Mouse (Mus musculus) kidney, embryonic 14.5 days (tissue): ENCODE results near the gene Gm28374. TPM values are rescaled to one million over a fixed set of nuclear protein-coding genes. Genes with fewer than 3 reads are reported as not detected.
A peak's percentile ranks its signal among the peaks of the same experiment; 100 is the strongest.

Experiments
- ATAC-seq: fragments of 200-750 bp; cut with Nextera tagmentation; 2 replicates; pipeline ENCODE4 v1.8.0; 2017; ENCODE audit warnings: moderate number of reproducible peaks, mild to moderate bottlenecking, moderate TSS enrichment, moderate library complexity; ENCODE audit not compliant: low FRiP score, low TSS enrichment
- H3K27ac ChIP-seq: fragments of 300-500 bp; sonication (generic); 2 replicates; pipeline ENCODE4 v1.5.1; 2014; ENCODE audit warnings: low read depth, mild to moderate bottlenecking, low read length, moderate library complexity, mixed read lengths
- H3K27me3 ChIP-seq: fragments of 300-500 bp; sonication (generic); 2 replicates; pipeline ENCODE4 v1.6.1; 2014; ENCODE audit warnings: mild to moderate bottlenecking, low read length; ENCODE audit not compliant: control insufficient read depth, insufficient read depth
- H3K36me3 ChIP-seq: fragments of 300-500 bp; sonication (generic); 2 replicates; pipeline ENCODE4 v1.6.1; 2014; ENCODE audit warnings: low read length, mixed read lengths; ENCODE audit not compliant: control insufficient read depth, insufficient read depth
- H3K4me1 ChIP-seq: fragments of 300-500 bp; sonication (generic); 2 replicates; pipeline ENCODE4 v1.6.1; 2014; ENCODE audit warnings: low read length, mixed read lengths; ENCODE audit not compliant: control insufficient read depth, insufficient read depth
- H3K4me2 ChIP-seq: fragments of 300-500 bp; sonication (generic); replicated peaks from 2 replicates; pipeline ENCODE4 v1.6.1; 2014; ENCODE audit warnings: low read depth, mild to moderate bottlenecking, low read length
- H3K4me3 ChIP-seq: fragments of 300-500 bp; sonication (generic); 2 replicates; pipeline ENCODE4 v1.5.1; 2014; ENCODE audit warnings: mild to moderate bottlenecking, low read length
- H3K9ac ChIP-seq: fragments of 300-500 bp; sonication (generic); 2 replicates; pipeline ENCODE4 v1.6.1; 2014; ENCODE audit warnings: low read depth, mild to moderate bottlenecking, low read length, moderate library complexity
- H3K9me3 ChIP-seq: fragments of 300-500 bp; sonication (generic); 2 replicates; pipeline ENCODE4 v1.6.1; 2016; ENCODE audit warnings: low read length; ENCODE audit not compliant: control insufficient read depth
- WGBS: fragments of 180-500 bp; shearing (Covaris S2); extraction: QIAGEN DNeasy Blood & Tissue Kit; methylation state at CpG from one replicate; pipeline ENCODE4 v1.1.7; 2014; 5-methylcytosine and 5-hydroxymethylcytosine counted together
- polyA plus RNA-seq: library from polyadenylated mRNA; unstranded; fragments of >200 nt; fragmentation: Nextera tagmentation; extraction: Ambion mirVana; gene quantifications from 2 replicates; pipeline ENCODE4 v1.2.1, GENCODE M21; 2014

The Gm28374 gene
- polyA plus RNA-seq, 1 experiment from 2014 or later, result 1.1 TPM

- Histone ChIP-seq H3K4me2 (peak overlapping the region; percentile 100), H3K36me3 (peaks cover 15% of the 10 kb centered on the region), H3K27ac (0 out of 2 replicates have a peak overlapping the region, but pooled peaks have one; percentile 96), H3K4me3 (peak overlapping the region; percentile 90), H3K9ac (peak overlapping the region; percentile 95), H3K27me3 (no peaks in the 10 kb centered on the region), H3K9me3 (no peaks in the 10 kb centered on the region), H3K4me1 (peaks cover 21% of the 10 kb centered on the region)
- ATAC-seq, result no peak
- 50% methylated on average over 5 of the region's 5 CpGs for WGBS
Observed at GRCm38 (mm10) chr19:6062418-6062817, 19.6 kb downstream of the Gm28374 start.

GRCm38 (mm10) chr19:6061641-6062302, 20.3 kb downstream of the Gm28374 start:
- H3K4me1 ChIP-seq, result peaks cover 19% of the 10 kb centered on the region
- H3K4me2 ChIP-seq, result peak overlapping the region; percentile 100
- H3K27ac ChIP-seq, result peak overlapping the region; percentile 96
- peak overlapping the region; percentile 90 for H3K4me3 ChIP-seq
- no peaks in the 10 kb centered on the region for H3K27me3 ChIP-seq
- H3K9ac ChIP-seq, result peak overlapping the region; percentile 95
- H3K36me3 ChIP-seq, result peaks cover 15% of the 10 kb centered on the region
- 1% methylated on average over 44 of the region's 44 CpGs for WGBS
- no peak for ATAC-seq
- no peaks in the 10 kb centered on the region for H3K9me3 ChIP-seq

GRCm38 (mm10) chr19:6061021-6061533, 21.0 kb downstream of the Gm28374 start, which contains the start of gene Znhit2:
Znhit2 (plus strand) TSS chr19:6061192.
- H3K4me2 ChIP-seq, result peak within 1 kb of the TSS; percentile 100
- H3K27me3 ChIP-seq, result no peaks in the 10 kb centered on the region
- H3K9me3 ChIP-seq, result no peaks in the 10 kb centered on the region
- peak; percentile 63 for ATAC-seq
- peaks cover 17% of the 10 kb centered on the region for H3K36me3 ChIP-seq
- under 1% methylated on average over 58 of the region's 58 CpGs for WGBS
- peak within 1 kb of the TSS; percentile 95 for H3K9ac ChIP-seq
- peak within 1 kb of the TSS; percentile 90 for H3K4me3 ChIP-seq
- H3K4me1 ChIP-seq, result peaks cover 16% of the 10 kb centered on the region
- peak within 1 kb of the TSS; percentile 96 for H3K27ac ChIP-seq

- Histone ChIP-seq H3K4me3 (peak overlapping the region; percentile 82), H3K9ac (peak overlapping the region; percentile 88), H3K9me3 (no peaks in the 10 kb centered on the region), H3K36me3 (peaks cover 36% of the 10 kb centered on the region), H3K27me3 (no peaks in the 10 kb centered on the region), H3K4me1 (peaks cover 15% of the 10 kb centered on the region), H3K27ac (no peak overlapping the region), H3K4me2 (peak overlapping the region; percentile 84)
- ATAC-seq, result no peak
- 83% methylated on average over 5 of the region's 5 CpGs for WGBS
Observed at GRCm38 (mm10) chr19:6058966-6059365, 23.1 kb downstream of the Gm28374 start.

GRCm38 (mm10) chr19:6058513-6058912, 23.5 kb downstream of the Gm28374 start:
- peak overlapping the region; percentile 63; the same call in 1 of the 2 replicates for H3K27ac ChIP-seq
- 33% methylated on average over 5 of the region's 5 CpGs for WGBS
- H3K27me3 ChIP-seq, result no peaks in the 10 kb centered on the region
- H3K9me3 ChIP-seq, result no peaks in the 10 kb centered on the region
- H3K9ac ChIP-seq, result peak overlapping the region; percentile 88
- peaks cover 41% of the 10 kb centered on the region for H3K36me3 ChIP-seq
- H3K4me2 ChIP-seq, result peak overlapping the region; percentile 84
- H3K4me1 ChIP-seq, result peaks cover 15% of the 10 kb centered on the region
- ATAC-seq, result no peak
- H3K4me3 ChIP-seq, result peak overlapping the region; percentile 82

GRCm38 (mm10) chr19:6057313-6058096, 24.6 kb downstream of the Gm28374 start, which contains the start of the genes Mrpl49 and Fau:
Mrpl49 (minus strand) TSS chr19:6057785.
Fau (plus strand) TSS chr19:6057844.
- ATAC-seq, result peak; percentile 87
- H3K27me3 ChIP-seq, result no peaks in the 10 kb centered on the region
- peak within 1 kb of the TSS; percentile 82 for H3K4me3 ChIP-seq
- under 1% methylated on average over 58 of the region's 63 CpGs for WGBS
- no peaks in the 10 kb centered on the region for H3K9me3 ChIP-seq
- peak within 1 kb of the TSS; percentile 84 for H3K4me2 ChIP-seq
- peaks cover 14% of the 10 kb centered on the region for H3K4me1 ChIP-seq
- peak within 1 kb of the TSS; percentile 88 for H3K9ac ChIP-seq
- peaks cover 51% of the 10 kb centered on the region for H3K36me3 ChIP-seq
- peak within 1 kb of the TSS; percentile 63 for H3K27ac ChIP-seq

- no peak for ATAC-seq
- Histone ChIP-seq H3K4me1 (peaks cover 6% of the 10 kb centered on the region; the same call in 1 of the 2 replicates), H3K9ac (peak overlapping the region; percentile 88; the same call in 1 of the 2 replicates), H3K9me3 (no peaks in the 10 kb centered on the region), H3K27ac (no peak overlapping the region), H3K4me2 (peak overlapping the region; percentile 69), H3K27me3 (no peaks in the 10 kb centered on the region), H3K36me3 (peaks cover 59% of the 10 kb centered on the region), H3K4me3 (peak overlapping the region; percentile 82)
- 67% methylated on average over 4 of the region's 4 CpGs for WGBS
Observed at GRCm38 (mm10) chr19:6056696-6057095, 25.4 kb downstream of the Gm28374 start.

- WGBS, result 84% methylated on average over 5 of the region's 5 CpGs
- no peak for ATAC-seq
- H3K27me3 ChIP-seq, result no peaks in the 10 kb centered on the region
- peaks cover 6% of the 10 kb centered on the region; the same call in 1 of the 2 replicates for H3K4me1 ChIP-seq
- H3K9me3 ChIP-seq, result no peaks in the 10 kb centered on the region
- H3K36me3 ChIP-seq, result peaks cover 77% of the 10 kb centered on the region
- H3K9ac ChIP-seq, result no peak overlapping the region
- no peak overlapping the region for H3K4me2 ChIP-seq
- H3K27ac ChIP-seq, result no peak overlapping the region
- no peak overlapping the region for H3K4me3 ChIP-seq
Observed at GRCm38 (mm10) chr19:6054296-6054695, 27.8 kb downstream of the Gm28374 start.
